24 mouse cellular contexts compared by ENCODE assay signal in genomic region chr10:117560396-117561278, GRCm38 (mm10).
A peak's percentile ranks its signal among the peaks of the same experiment; 100 is the strongest.
DNase-seq lines count a peak whose midpoint lies in the region; ATAC-seq lines count a peak whose summit lies in the region.
"Had no signal": no experiment of that assay in that cellular context is flagged by ENCODE, and none has a peak within 500 bp of the region (broad histone marks: within the 10 kb centered on the region; RNA-seq: fewer than 3 reads in every experiment).

No protein-coding gene starts in this region.

- no peaks in the 10 kb centered on the region for H3K27me3 ChIP-seq in hindbrain, embryonic 13.5 days
- no peaks in the 10 kb centered on the region for H3K27me3 ChIP-seq in hindbrain, embryonic 14.5 days (ENCODE audit: control insufficient read depth, insufficient read depth, low read length)
- no peaks in the 10 kb centered on the region for H3K27me3 ChIP-seq in neural tube, embryonic 13.5 days
- H3K27me3 ChIP-seq: embryonic facial prominence, embryonic 12.5 days; forebrain, embryonic 12.5 days had no signal

- H3K4me1 ChIP-seq in hindbrain, embryonic 13.5 days (replicated peaks) = peaks cover 16% of the 10 kb centered on the region
- H3K4me1 ChIP-seq in hindbrain, embryonic 14.5 days (replicated peaks; ENCODE audit: control insufficient read depth, insufficient read depth, low read length) = no peaks in the 10 kb centered on the region; the same call in 1 of the 2 replicates
- peaks cover 22% of the 10 kb centered on the region for H3K4me1 ChIP-seq in neural tube, embryonic 13.5 days (replicated peaks)
- H3K4me1 ChIP-seq: forebrain, embryonic 12.5 days had no signal

- ATAC-seq in hindbrain, embryonic 13.5 days (ENCODE audit: low FRiP score) = no peak
- ATAC-seq in hindbrain, embryonic 14.5 days (ENCODE audit: low FRiP score) = no peak
- ATAC-seq in neural tube, embryonic 13.5 days (ENCODE audit: low read depth) = peak; percentile 19; the same call in 1 of the 2 replicates
- ATAC-seq: forebrain, embryonic 14.5 days; forebrain, embryonic 16.5 days had no signal

- H3K9me3 ChIP-seq in hindbrain, embryonic 13.5 days = no peaks in the 10 kb centered on the region
- no peaks in the 10 kb centered on the region for H3K9me3 ChIP-seq in hindbrain, embryonic 14.5 days (ENCODE audit: control insufficient read depth, low read length)
- H3K9me3 ChIP-seq in neural tube, embryonic 13.5 days = no peaks in the 10 kb centered on the region
- H3K9me3 ChIP-seq: embryonic facial prominence, embryonic 12.5 days; embryonic facial prominence, embryonic 15.5 days; forebrain, embryonic 10.5 days; forebrain, embryonic 12.5 days had no signal

- peak overlapping the region; percentile 18; the same call in 1 of the 2 replicates for H3K27ac ChIP-seq in hindbrain, embryonic 13.5 days
- H3K27ac ChIP-seq in hindbrain, embryonic 14.5 days = no peak overlapping the region
- H3K27ac ChIP-seq in neural tube, embryonic 13.5 days (replicated peaks) = no peak overlapping the region
- H3K27ac ChIP-seq: embryonic facial prominence, embryonic 12.5 days; forebrain, embryonic 10.5 days; forebrain, embryonic 12.5 days had no signal

- 83% methylated on average over 9 of the region's 9 CpGs for WGBS in hindbrain, embryonic 13.5 days
- WGBS in hindbrain, embryonic 14.5 days = 72% methylated on average over 9 of the region's 9 CpGs
- 79% methylated on average over 9 of the region's 9 CpGs for WGBS in neural tube, embryonic 13.5 days

- DNase-seq in hindbrain, embryonic 14.5 days (ENCODE audit: low spot score) = no peak
- DNase-seq in neural tube, embryonic 10.5 days (ENCODE audit: extremely low spot score, low spot score) = no peak
- DNase-seq in 3T3-L1 (ENCODE audit: low read depth, low spot score) = peak; percentile 91
- DNase-seq in A20 (ENCODE audit: low read depth, low spot score) = peak; percentile 34
- no peak for DNase-seq in thymus, postnatal 4 days
- DNase-seq in cerebellum, adult 18-20 months = no peak
- DNase-seq: adrenal gland, adult 8-10 months; adrenal gland, postnatal 14 days; adrenal gland, postnatal 36 days; cerebellum, adult 11-12 months; cerebellum, adult 8-10 months; cerebellum, adult 9-11 months; cerebellum, postnatal 14 days; cerebellum, postnatal 36 days; embryo, embryonic 11 days had no signal

- no peak overlapping the region; the same call in 1 of the 2 replicates for H3K4me2 ChIP-seq in hindbrain, embryonic 13.5 days
- H3K4me2 ChIP-seq in hindbrain, embryonic 14.5 days (replicated peaks) = no peak overlapping the region
- H3K4me2 ChIP-seq in neural tube, embryonic 13.5 days = 0 out of 2 replicates have a peak overlapping the region, but pooled peaks have one; percentile 9
- H3K4me2 ChIP-seq: embryonic facial prominence, embryonic 12.5 days; embryonic facial prominence, embryonic 15.5 days had no signal

- H3K36me3 ChIP-seq in hindbrain, embryonic 13.5 days = no peaks in the 10 kb centered on the region
- no peaks in the 10 kb centered on the region for H3K36me3 ChIP-seq in hindbrain, embryonic 14.5 days (replicated peaks; ENCODE audit: control insufficient read depth, insufficient read depth)
- H3K36me3 ChIP-seq in neural tube, embryonic 13.5 days = no peaks in the 10 kb centered on the region
- H3K36me3 ChIP-seq: embryonic facial prominence, embryonic 12.5 days; embryonic facial prominence, embryonic 15.5 days; forebrain, embryonic 10.5 days; forebrain, embryonic 12.5 days had no signal

- no peak overlapping the region for H3K9ac ChIP-seq in hindbrain, embryonic 13.5 days
- no peak overlapping the region for H3K9ac ChIP-seq in hindbrain, embryonic 14.5 days
- no peak overlapping the region for H3K9ac ChIP-seq in neural tube, embryonic 13.5 days
- H3K9ac ChIP-seq: embryonic facial prominence, embryonic 12.5 days; embryonic facial prominence, embryonic 15.5 days; forebrain, embryonic 12.5 days had no signal

- no peak overlapping the region for H3K4me3 ChIP-seq in hindbrain, embryonic 13.5 days
- H3K4me3 ChIP-seq in hindbrain, embryonic 14.5 days (replicated peaks; ENCODE audit: low read length) = no peak overlapping the region
- no peak overlapping the region for H3K4me3 ChIP-seq in neural tube, embryonic 13.5 days
- H3K4me3 ChIP-seq: embryonic facial prominence, embryonic 12.5 days; embryonic facial prominence, embryonic 15.5 days; erythroblast, embryonic 14.5 days; forebrain, embryonic 10.5 days; forebrain, embryonic 12.5 days had no signal

Comparison
In these comparisons a context has a peak if more than half of its experiments do, and no peak if none do; other contexts are left out.
1. DNase-seq: peak in 3T3-L1 (single experiment) and A20 (single experiment); none in hindbrain, embryonic 14.5 days (single experiment), neural tube, embryonic 10.5 days (single experiment), thymus, postnatal 4 days (single experiment) and cerebellum, adult 18-20 months (0 of 2).